16 mouse cellular contexts compared by ENCODE assay signal in the genomic region with DNA sequence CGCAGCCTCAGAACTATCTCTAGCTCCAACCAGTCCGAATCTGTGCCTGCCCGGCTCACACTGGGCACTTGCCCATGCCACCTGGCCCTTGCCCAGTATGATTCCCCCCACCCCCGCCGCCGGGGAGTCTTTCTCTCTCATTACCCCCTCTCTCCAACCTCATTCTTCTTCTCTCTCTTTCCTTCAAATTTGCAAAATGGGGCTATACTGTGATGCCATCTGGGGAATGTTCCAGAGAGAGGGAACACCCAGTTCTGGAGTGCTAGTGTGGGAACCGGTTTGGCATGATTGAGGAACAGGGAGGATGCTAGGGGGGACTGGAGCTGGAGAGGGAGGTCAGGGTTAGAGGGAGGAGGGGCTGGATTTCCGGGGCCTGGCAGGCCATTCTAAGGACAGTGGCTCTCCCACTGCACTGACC.
DNase-seq lines count a peak whose midpoint lies in the region; ATAC-seq and TF ChIP-seq lines count a peak whose summit lies in the region.
"Had no signal": no experiment of that assay in that cellular context is flagged by ENCODE, and none has a peak within 500 bp of the region (broad histone marks: within the 10 kb centered on the region; RNA-seq: fewer than 3 reads in every experiment).

No protein-coding gene starts in this region.

- no peaks in the 10 kb centered on the region for H3K36me3 ChIP-seq in kidney, adult 2 months (ENCODE audit: control insufficient read depth, insufficient read depth, low read length)
- H3K36me3 ChIP-seq in hindbrain, embryonic 12.5 days = no peaks in the 10 kb centered on the region

- no peak for ATAC-seq in hindbrain, embryonic 12.5 days (ENCODE audit: low FRiP score)
- ATAC-seq: CD4-positive, CD25-positive, alpha-beta regulatory T cell, adult 4 months; intestine, postnatal 0 days had no signal

- no peak overlapping the region for H3K4me2 ChIP-seq in hindbrain, embryonic 12.5 days (replicated peaks)
- H3K4me2 ChIP-seq: liver, embryonic 11.5 days had no signal

- H3K27me3 ChIP-seq in kidney, adult 2 months (replicated peaks; ENCODE audit: control insufficient read depth, insufficient read depth, low read length) = no peaks in the 10 kb centered on the region
- H3K27me3 ChIP-seq in hindbrain, embryonic 12.5 days = peaks cover 53% of the 10 kb centered on the region

- no peaks in the 10 kb centered on the region for H3K9me3 ChIP-seq in hindbrain, embryonic 12.5 days (replicated peaks)

- no peak for TF ChIP-seq CTCF in kidney, adult 2 months (conservative IDR thresholded peaks at IDR 0.05; ENCODE audit: insufficient read depth, insufficient read length, low read depth, low read length)
- no peak for TF ChIP-seq CTCF in cortical plate, adult 2 months (IDR thresholded peaks at IDR 0.05; ENCODE audit: extremely low read depth, insufficient read depth, low read length)
- no peak for TF ChIP-seq CTCF in layer of hippocampus, adult 2 months (conservative IDR thresholded peaks at IDR 0.05)

- 59% methylated on average over 8 of the region's 8 CpGs for WGBS in kidney, adult 2 months
- 67% methylated on average over 8 of the region's 8 CpGs for WGBS in hindbrain, embryonic 12.5 days

- peaks cover 5% of the 10 kb centered on the region; the same call in 1 of the 2 replicates for H3K4me1 ChIP-seq in kidney, adult 2 months (ENCODE audit: control insufficient read depth, insufficient read depth, low read length)
- H3K4me1 ChIP-seq in cortical plate, adult 2 months (ENCODE audit: control insufficient read depth, insufficient read depth, low read length) = peaks cover 9% of the 10 kb centered on the region
- peaks cover 20% of the 10 kb centered on the region for H3K4me1 ChIP-seq in hindbrain, embryonic 12.5 days

- H3K27ac ChIP-seq in kidney, adult 2 months (ENCODE audit: insufficient read depth, low read depth, low read length) = no peak overlapping the region
- H3K27ac ChIP-seq in cortical plate, adult 2 months (ENCODE audit: insufficient read depth, low read length) = peak overlapping the region; percentile 31
- peak overlapping the region; percentile 87 for H3K27ac ChIP-seq in layer of hippocampus, adult 2 months
- H3K27ac ChIP-seq in hindbrain, embryonic 12.5 days = no peak overlapping the region

- H3K9ac ChIP-seq in hindbrain, embryonic 12.5 days = no peak overlapping the region

- H3K4me3 ChIP-seq in kidney, adult 2 months (ENCODE audit: insufficient read depth, low read depth, low read length) = no peak overlapping the region
- H3K4me3 ChIP-seq in cortical plate, adult 2 months (ENCODE audit: insufficient read depth, low read length) = no peak overlapping the region
- H3K4me3 ChIP-seq in layer of hippocampus, adult 2 months = no peak overlapping the region
- no peak overlapping the region for H3K4me3 ChIP-seq in hindbrain, embryonic 12.5 days
- H3K4me3 ChIP-seq: erythroblast, embryonic 14.5 days; myocyte had no signal

- DNase-seq in kidney, adult 2 months = peak; percentile 13
- DNase-seq in kidney, postnatal 14 days = no peak
- peak; percentile 67 to 70 for DNase-seq in layer of hippocampus, adult 2 months (ENCODE audit: low spot score in 2 of 2)
- peak; percentile 53 to 77 for DNase-seq in left cerebral cortex, postnatal 25 days (ENCODE audit: low spot score in 2 of 2)
- no peak for DNase-seq in spleen, postnatal 14 days (ENCODE audit: low spot score in 2 of 2)
- DNase-seq: adrenal gland, adult 2 months; heart, postnatal 10 days; kidney, postnatal 4 days; thymus, postnatal 25 days had no signal

- intact Hi-C loops in left cerebral cortex, postnatal 25 days (cut with DNase I) = loop anchor here (1.0 kb wide), 1 partner anchor 28 kb away; no protein-coding TSS in a partner anchor

- TF ChIP-seq POLR2A in kidney, adult 2 months (IDR thresholded peaks at IDR 0.05; ENCODE audit: low read depth, low read length) = no peak
- no peak for TF ChIP-seq POLR2A in cortical plate, adult 2 months (IDR thresholded peaks at IDR 0.05; ENCODE audit: extremely low read depth, insufficient read depth, low read length)

Comparison
In these comparisons a context has a peak if more than half of its experiments do, and no peak if none do; other contexts are left out.
1. DNase-seq: peak in kidney, adult 2 months (single experiment), layer of hippocampus, adult 2 months (2 of 2) and left cerebral cortex, postnatal 25 days (2 of 2); none in kidney, postnatal 14 days (single experiment) and spleen, postnatal 14 days (0 of 2).
2. H3K27ac ChIP-seq: peak in cortical plate, adult 2 months (single experiment) and layer of hippocampus, adult 2 months (single experiment); none in kidney, adult 2 months (single experiment) and hindbrain, embryonic 12.5 days (single experiment).